Mouse (Mus musculus): ENCODE results near the gene Tgfb3.

Gene Tgfb3

DNA sequence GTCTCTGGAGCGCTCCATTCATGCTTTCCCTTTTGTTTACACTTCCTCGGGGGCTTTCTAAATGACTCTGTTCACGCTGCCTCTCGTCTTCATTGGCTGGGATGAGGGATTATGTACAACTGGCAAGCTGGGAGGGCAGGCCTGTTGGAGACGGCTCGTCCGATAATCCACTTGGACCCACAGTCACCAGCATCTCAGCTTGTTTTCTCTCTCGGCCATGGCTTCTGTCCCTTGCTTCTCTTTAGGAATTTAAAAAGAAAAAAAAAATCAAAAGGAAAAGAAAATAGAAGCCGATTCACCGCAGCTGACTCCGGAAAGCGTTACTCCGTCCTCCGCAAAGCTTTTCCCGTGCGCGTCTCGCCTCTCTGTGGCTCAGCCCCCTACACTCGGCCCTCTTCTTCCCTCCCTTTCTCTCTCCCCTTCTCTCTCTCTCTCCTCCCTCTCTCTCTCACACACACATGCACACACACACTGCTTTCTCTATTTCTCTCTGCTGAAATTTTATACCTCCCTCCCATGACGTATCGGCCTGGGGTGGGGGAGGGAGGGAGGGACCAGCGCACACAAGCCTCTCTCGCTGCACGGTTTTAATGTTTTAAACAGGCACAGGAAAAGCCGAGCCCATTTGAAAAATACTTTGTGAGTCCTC is at the start of gene Tgfb3:
Gene Tgfb3, minus strand, starts transcription at position 489 of the 649 bp plus-strand sequence.
- peak; percentile 38 for DNase-seq

DNA sequence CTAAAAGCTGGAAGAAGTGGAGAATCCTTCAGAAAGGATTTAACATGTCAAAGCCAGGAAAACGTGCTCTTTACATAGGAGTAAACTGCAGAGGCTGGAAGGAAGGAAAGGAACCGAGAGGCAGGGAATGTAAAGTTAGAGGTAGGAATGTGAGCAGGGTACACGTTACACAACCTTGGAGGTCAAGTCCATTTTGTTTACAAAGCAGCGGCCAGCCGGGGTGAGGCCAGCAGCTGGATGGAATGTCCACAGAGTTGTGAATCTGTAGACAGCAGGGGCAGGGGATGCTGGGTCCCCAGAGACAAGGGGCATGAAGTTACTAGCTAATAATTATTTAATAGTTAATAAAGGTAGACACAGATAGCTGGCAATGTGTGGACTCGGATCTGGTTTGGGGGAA is 49.3 kb upstream of the Tgfb3 start:
- DNase-seq = no peak

DNA sequence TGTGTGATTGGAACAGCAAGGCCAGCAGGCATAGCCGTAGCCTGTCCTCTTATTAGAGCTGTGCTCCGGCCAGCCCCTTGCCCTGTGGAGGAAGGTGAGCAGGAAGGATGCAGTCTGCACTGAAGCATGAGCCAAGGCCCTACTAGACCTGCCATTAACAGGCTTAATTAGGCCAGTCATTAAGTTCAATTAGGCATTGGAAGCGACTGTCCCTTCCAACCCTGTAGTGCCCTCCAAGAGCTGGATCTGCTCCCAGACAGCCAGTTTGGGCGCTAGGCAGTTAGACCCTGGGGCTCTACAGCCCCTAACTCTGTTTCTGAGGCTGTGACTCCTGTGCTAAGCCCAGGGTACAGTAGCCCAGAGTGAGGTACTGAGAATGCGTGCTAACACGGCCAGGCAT is 45.2 kb upstream of the Tgfb3 start:
- no peak for DNase-seq

DNA sequence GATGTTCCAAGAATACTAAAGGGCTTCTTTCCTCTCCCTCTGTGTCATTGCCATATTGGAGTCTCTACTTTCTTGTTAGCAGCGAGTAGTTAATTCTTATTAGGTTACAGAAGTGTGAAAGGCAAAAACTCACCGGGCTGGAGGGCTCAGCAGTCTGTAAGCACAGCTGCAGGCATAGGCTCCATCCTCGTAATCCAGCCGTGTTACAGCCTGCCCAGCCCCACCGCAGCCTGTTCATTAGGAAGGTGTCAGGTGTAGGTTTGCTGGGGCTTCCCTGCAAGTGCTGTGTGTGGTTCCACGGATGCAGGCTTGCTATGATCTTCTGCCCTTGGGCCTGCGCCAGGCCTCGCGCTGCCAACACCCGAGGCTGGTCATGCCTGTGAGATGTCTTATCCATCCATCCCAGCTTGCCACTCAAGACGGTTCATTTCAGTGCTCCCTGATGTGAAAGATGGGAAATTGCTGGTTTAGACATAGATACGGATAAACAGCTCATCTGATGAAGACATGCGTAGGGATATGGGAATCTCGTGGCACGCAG is 37.5 kb upstream of the Tgfb3 start:
- no peak for DNase-seq

DNA sequence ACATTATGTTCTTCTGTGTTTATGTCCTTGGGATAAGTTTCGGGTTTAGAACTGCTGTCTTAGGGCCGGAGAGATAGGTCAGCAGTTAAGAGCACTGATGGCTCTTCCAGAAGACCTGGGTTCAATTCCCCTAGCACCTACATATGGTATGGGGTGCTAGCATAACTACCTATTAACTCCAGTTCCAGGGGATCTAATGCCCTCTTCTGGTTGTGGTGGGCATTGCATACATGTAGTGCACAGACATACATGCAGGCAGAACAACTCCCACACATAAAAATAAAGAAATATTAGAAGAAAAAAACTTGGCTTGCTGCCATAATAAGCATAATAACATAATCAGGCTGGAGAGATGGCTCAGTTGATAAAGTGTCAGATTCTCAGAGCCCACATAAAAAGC is 31.8 kb upstream of the Tgfb3 start:
- DNase-seq = peak; percentile 30

DNA sequence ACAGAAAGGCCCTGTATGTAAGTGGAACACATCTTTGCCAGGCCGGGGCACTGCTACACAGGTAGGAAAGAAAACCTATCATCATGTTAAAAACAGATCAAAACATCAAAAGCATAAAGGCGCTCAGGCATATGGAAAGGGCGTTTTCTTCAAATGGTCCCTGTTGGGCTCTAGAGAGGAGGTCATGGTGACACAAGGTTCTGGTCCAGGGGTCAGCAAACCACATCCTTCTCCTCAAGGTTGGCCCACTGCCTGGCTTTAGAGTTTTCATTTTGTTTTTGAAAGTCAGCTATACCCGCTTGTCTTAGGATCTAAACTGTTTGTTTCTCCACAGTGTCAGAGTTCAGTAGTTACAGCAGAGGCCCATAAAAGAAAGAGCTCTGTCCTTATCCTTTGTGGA is 30.7 kb upstream of the Tgfb3 start:
- no peak for DNase-seq

GRCm38 (mm10) chr12:86107645-86108044 is 28.8 kb upstream of the Tgfb3 start:
- DNase-seq = no peak

- DNase-seq = no peak
Measured at GRCm38 (mm10) chr12:86106086-86106485, 27.2 kb upstream of the Tgfb3 start.

- DNase-seq = no peak
Measured at GRCm38 (mm10) chr12:86105546-86105945, 26.7 kb upstream of the Tgfb3 start.

GRCm38 (mm10) chr12:86104297-86104696 is 25.5 kb upstream of the Tgfb3 start:
- DNase-seq = no peak

GRCm38 (mm10) chr12:86103852-86104251 is 25.0 kb upstream of the Tgfb3 start:
- DNase-seq = no peak

DNA sequence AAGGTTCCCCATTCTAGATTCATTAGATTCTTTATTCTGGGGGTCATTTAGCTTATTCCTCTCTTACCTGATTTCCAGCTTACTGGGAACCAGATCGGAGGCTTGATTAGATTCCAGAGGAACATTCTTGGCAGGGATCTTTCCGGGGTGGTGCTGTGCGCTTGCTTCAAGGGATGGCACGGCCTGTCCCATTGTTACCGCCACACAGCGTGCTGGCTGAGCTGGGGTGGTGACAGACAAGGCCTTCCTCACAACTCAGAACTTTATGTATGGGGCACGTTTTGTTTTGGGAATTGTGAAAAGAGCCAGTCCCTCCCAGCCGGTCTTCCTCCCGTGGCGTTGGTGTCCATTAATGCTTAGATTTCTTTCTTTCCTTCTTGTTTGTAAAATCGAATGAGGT is 24.6 kb upstream of the Tgfb3 start:
- DNase-seq = no peak

- DNase-seq = no peak
Measured at GRCm38 (mm10) chr12:86102686-86103085, 23.8 kb upstream of the Tgfb3 start.

GRCm38 (mm10) chr12:86100711-86101110 is 21.9 kb upstream of the Tgfb3 start:
- DNase-seq = no peak

DNA sequence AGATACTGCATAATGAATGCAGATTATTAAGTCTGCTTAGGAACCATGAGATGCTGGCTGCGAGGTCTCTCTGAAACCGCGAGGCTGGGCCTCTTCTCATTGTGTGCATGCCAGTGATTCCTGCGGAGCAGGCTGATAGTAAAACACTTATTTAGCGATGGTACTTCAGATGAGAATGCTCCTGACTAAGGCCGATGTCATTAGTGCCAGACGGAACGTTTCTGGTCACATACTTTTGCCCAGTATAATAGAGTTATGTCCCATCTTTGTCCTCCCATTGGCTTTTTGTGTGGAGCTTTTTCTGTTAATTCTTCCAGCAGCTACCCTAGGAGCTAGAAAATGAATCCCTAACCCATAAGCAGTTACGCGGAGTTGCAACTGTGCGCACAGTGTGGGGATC is 18.9 kb upstream of the Tgfb3 start:
- no peak for DNase-seq

DNA sequence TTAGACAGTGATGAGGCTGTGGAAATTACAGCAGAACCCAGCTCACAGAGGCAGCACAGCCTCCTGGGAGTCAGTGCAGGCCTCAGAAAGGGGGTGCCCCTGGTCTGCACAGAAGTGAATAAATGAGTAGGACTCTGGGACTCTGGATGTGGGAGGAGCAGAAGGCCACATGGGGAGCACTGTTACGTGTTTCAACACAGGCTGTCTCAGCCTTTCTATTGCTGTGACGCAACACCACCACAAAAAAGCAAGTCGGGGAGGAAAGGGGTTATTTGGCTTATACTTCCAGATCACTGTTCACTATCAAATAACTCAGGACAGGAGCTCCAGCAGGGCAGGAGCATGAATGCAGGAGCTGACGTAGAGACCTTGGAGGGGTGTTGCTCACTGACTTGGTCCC is 17.0 kb upstream of the Tgfb3 start:
- no peak for DNase-seq

DNA sequence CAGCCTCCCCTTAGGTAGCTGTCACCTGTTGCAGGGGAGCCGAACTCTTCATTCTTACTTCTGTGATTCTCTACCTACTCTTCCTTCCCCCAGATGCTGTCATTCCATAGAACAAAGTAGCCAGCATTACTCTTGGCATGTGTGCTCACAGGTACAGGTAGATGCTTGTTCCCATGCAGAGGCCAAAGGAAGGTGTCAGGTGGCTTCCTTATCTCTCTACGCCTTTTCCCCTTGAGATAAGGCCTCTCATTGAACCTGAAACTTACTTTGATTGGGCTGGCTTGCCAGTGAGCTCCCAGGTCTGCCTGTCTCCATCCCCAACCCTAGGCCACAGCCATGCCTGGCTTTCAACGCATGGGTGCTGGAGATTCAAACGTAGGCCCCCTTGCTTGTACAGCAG is 15.2 kb upstream of the Tgfb3 start:
- DNase-seq = no peak

GRCm38 (mm10) chr12:86091601-86092132 is 12.8 kb upstream of the Tgfb3 start:
- no peak for DNase-seq

DNA sequence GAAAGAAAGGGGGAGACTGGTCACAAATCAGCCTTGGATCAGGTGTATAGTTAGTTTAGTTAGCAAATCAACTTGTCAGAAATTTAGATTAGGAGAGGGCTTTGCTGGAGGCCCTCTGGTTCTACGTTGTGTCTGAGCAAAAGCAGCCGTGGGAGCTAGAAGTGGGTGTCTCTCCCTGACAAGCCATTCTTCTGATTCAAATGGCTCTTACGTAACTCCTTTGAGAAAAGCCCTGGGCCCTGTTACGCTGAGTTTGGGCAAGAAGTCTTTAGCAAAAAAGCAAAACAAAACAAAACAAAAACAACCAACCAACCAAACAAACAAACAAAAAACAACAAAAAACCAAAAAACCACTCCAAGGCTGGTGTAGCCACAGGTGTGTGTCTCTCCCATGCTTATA is 11.9 kb upstream of the Tgfb3 start:
- DNase-seq = no peak

DNA sequence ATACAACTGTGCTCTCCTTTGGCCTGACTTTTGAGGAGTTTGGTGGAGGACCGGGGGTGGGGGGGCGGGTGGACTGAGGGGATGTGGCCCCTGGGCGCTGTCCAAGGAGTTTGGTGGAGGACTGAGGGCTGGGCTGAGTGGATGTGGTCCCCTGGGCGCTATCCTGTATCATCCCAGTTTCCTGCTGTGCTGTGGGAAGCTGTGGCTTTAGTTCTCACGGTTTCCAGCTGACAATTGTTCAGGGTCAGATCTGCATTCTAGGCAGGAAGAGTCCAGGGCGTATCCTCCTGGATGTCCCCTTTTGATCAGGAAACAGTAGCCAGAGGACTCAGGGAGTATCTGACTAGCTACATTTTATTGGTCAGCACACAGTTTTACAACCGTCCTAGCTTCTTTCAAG is 9.2 kb upstream of the Tgfb3 start:
- DNase-seq = no peak

GRCm38 (mm10) chr12:86086550-86086949 is 7.7 kb upstream of the Tgfb3 start:
- DNase-seq = no peak

- DNase-seq = no peak
Measured at GRCm38 (mm10) chr12:86085873-86086272, 7.0 kb upstream of the Tgfb3 start.

- peak; percentile 14 for DNase-seq
Measured at GRCm38 (mm10) chr12:86082481-86083012, 3.7 kb upstream of the Tgfb3 start, which contains the start of gene Ift43. TSS of gene Ift43 (plus strand) at chr12:86082541.

GRCm38 (mm10) chr12:86079202-86079667 is 394 bp upstream of the Tgfb3 start:
- DNase-seq = peak; percentile 87

- DNase-seq = no peak
Measured at GRCm38 (mm10) chr12:86078176-86078552, 677 bp downstream of the Tgfb3 start.

Data from thymus, postnatal 25 days (tissue).